Mouse (Mus musculus): ENCODE data around the gene Ppm1g. TPM values are rescaled to one million over a fixed set of nuclear protein-coding genes. Genes with fewer than 3 reads are reported as not detected.

Ppm1g gene
- 10 to 100 TPM; 94.7 to 97.0 TPM for total RNA-seq (2021)

DNA sequence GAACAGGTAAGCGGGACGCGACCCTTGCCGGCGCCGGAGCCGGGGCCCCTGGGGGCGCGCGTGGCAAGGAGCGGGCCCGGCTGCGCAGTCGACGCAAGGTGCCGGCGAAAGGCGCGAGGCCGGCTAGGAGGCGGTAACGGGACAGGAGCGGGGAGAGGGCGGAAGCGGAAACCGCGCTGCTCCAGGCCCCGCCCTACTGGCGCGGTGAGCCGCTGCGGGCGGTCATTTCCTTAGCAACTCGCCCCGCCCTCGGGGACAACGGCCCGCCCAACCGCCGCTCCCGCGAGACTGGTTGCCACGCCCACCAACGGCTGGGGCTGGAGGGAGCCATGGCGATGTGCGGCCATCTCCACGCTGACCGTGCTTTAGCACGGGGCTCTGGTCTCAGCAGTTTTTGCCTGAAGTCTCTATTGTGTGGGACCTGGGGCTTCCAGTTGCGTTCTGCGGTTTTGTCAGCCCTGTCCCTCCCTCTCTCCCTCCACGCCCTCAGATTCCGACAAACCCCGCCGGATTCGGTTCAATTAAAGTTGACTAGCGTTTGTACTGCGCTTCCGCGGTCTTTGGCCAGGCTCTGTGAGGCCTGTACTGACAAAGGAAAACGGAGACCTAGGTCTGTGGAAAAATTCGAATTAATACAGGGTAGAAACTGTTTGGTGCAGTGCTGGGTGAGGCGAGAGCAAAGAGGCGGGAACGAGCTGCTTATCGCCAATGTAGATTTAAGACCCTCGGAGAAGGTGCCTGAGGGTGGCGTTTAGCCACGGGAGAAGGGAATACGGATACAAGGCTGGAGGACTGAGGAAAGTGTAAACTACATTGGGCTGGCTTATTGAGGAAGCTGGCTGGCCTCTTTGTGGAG is at the start of gene Ppm1g:
Gene Ppm1g, minus strand, starts transcription at position 240 of the 856 bp plus-strand sequence.
- DNase-seq: peak; percentile 99

DNA sequence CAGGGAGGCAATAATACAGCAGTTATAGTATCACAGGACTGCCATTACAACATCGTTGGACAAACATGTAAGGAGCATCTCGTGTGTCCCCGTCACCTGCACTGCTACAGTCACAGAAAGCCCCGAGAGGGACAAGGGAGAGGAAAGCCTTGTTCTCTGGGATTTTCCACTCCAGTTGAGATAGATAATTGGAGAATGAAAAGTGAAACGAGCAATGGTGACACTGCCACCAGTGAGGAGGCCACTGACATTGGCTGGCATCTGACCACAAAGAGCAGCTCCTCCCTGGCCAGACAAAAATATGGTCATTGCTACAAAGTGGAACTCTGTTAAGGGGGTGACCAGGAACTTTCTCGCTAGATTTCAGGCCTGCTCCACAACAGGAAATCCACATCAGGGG is 47.2 kb upstream of the Ppm1g start:
- DNase-seq: no peak

- DNase-seq: peak; percentile 50
Observed at GRCm38 (mm10) chr5:31266101-31266500, 45.6 kb upstream of the Ppm1g start.

- no peak for DNase-seq
Observed at GRCm38 (mm10) chr5:31257616-31258015, 37.1 kb upstream of the Ppm1g start.

DNA sequence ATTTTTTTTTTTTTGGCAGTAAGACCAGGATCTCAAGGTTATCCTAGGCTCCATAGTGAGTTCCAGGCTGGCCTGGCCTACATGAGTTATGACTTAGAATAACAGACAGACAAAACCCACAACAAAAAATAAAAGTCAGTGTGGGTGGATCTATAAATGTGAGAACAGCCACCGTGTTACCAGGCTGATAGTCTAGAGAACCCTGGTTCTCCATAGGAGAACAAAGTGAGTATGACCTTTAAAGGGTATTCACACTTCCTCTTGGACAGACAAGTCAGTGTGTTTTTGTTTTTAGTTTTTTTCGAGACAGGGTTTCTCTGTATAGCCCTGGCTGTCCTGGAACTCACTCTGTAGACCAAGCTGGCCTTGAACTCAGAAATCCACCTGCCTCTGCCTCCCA is 35.5 kb upstream of the Ppm1g start:
- DNase-seq: no peak

GRCm38 (mm10) chr5:31255381-31255780 is 34.9 kb upstream of the Ppm1g start:
- DNase-seq: no peak

- DNase-seq: no peak
Observed at GRCm38 (mm10) chr5:31254901-31255300, 34.4 kb upstream of the Ppm1g start.

DNA sequence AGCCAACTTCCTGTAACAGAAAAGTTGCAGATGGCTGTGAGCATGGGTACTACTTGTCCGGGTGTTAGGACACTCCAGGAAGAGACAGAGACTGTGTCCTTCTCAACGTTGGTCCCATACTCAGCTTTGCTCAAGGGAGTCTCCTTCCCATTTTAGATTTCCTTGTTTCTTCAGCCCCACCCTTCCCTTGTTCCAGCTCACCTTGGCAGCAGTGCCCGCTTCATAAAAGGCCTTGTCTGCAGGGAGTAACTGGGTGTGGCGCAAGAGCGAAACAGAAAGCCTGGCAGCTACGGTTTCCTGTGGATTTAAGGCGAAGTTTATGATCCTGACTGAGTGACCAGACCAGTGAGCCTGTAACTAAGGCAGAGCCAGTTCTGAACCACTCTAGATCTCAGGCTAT is 34.0 kb upstream of the Ppm1g start:
- DNase-seq: peak; percentile 27

DNA sequence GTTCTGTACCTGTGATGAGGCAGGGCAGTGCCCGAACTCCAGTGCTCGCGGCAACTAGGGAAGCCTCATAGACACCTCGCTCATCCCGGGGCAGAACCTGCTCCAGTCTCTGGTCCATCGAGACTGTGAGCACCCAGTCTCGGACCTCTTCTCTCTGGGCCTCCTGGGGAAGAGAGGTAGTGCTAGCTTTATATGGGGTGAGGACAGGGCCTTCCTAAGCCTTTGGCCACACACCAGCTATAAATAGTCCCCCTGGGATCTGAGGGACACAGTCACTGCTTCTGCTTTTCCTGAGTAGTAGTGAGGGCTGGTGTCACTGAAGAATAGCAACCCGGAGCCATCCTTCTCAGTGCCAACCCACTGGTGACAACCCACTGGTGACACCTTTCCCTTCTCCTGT is 33.3 kb upstream of the Ppm1g start:
- no peak for DNase-seq

- DNase-seq: no peak
Observed at GRCm38 (mm10) chr5:31252795-31253545, 32.5 kb upstream of the Ppm1g start.

DNA sequence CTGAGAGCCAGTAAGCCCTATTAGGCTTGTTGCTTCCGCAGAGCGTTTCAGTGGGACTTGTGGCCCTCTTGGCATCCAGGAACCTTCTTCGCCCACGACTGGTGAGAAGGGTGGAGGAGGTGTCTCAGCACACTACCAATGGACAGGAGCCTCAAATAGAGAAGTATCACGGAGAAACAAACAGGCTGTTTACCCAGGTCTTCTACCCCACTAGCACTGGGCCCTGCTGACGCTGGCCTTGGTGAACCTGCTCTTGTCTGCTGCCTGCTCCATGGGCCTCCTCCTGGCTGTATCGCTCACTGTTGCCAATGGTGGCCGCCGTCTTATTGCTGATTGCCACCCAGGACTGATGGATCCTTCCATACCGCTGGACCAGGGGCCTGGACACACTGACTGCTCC is 31.7 kb upstream of the Ppm1g start:
- no peak for DNase-seq

- DNase-seq: peak; percentile 31
Observed at GRCm38 (mm10) chr5:31251541-31252101, 31.1 kb upstream of the Ppm1g start, which contains the start of gene Krtcap3. Krtcap3 (plus strand) TSS chr5:31251691.

- DNase-seq: no peak
Observed at GRCm38 (mm10) chr5:31250716-31251115, 30.2 kb upstream of the Ppm1g start.

DNA sequence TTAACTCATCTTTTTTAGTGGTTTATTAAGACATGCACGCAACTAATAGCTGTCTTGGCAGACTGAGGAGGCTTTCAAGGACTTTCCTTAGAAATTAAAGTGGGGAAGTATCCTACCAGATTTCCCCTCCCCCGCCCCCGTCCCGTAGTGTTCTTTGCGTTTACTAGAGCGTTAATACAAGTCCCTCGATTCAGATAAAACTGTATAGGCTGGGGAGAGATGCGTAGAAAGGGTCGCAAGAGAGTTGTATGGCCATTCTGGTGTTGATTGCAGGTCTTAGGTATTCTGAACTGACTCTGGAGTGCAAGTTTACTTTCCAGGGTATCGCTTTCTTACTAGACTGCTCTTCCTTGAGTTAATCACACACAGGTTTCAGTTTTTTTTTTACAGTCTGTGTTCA is 21.7 kb upstream of the Ppm1g start:
- no peak for DNase-seq

GRCm38 (mm10) chr5:31241522-31242034 is 21.1 kb upstream of the Ppm1g start:
- DNase-seq: no peak

- peak; percentile 97 for DNase-seq
Observed at GRCm38 (mm10) chr5:31240637-31241521, 20.4 kb upstream of the Ppm1g start, which contains the start of the genes Nrbp1 and Gm9970. Nrbp1 (plus strand) TSS chr5:31240864. Gm9970 (minus strand) TSS chr5:31241232.

GRCm38 (mm10) chr5:31226641-31227040 is 6.2 kb upstream of the Ppm1g start:
- no peak for DNase-seq

DNA sequence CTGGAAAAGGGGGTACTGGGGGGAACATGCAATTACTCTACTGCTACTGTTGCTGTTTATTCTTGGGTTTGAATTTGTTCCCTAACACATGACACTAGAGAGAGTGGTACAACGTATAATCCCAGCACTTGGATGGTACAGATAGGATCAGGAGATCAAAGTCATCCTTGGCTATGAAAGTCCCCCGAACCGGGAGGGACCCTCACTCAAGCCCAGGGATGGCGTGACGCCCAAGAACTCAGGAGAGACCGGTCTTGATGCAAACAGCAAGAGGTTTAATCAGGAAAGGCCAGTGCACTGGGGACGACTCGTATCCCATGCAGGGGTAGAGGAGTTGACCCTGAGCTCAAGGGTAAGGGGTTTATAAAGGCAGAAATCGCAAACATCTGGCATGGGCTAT is 2.2 kb upstream of the Ppm1g start:
- no peak for DNase-seq

GRCm38 (mm10) chr5:31221304-31221945 is 938 bp upstream of the Ppm1g start:
- peak; percentile 27 for DNase-seq

- DNase-seq: peak; percentile 70
Observed at GRCm38 (mm10) chr5:31219911-31220447, 508 bp downstream of the Ppm1g start.

- DNase-seq: no peak
Observed at GRCm38 (mm10) chr5:31219474-31219873, 1.0 kb downstream of the Ppm1g start.

Measured in heart, postnatal 4 days (tissue).